Mouse (Mus musculus) heart, adult 2 months (tissue): Measurements from ENCODE around the gene Chil1. TPM values are rescaled to one million over a fixed set of nuclear protein-coding genes. Genes with fewer than 3 reads are reported as not detected.

Experiments
- DNase-seq, 2 experiments: peaks; one replicate each; pipeline ENCODE4 v3.0.0; 2021
- H3K27ac ChIP-seq: fragments of 200-600 bp; 2 replicates; pipeline ENCODE4 v1.8.1; 2022
- H3K27me3 ChIP-seq: fragments of 200-500 bp; 2 replicates; pipeline ENCODE4 v1.6.1; 2012; ENCODE audit warnings: mild to moderate bottlenecking, low read length, inconsistent platforms, mixed read lengths; ENCODE audit not compliant: control insufficient read depth, insufficient read depth
- H3K36me3 ChIP-seq: fragments of 200-500 bp; 2 replicates; pipeline ENCODE4 v1.6.1; 2012; ENCODE audit warnings: low read length, inconsistent platforms; ENCODE audit not compliant: control insufficient read depth, insufficient read depth
- H3K4me1 ChIP-seq: fragments of 200-500 bp; 2 replicates; pipeline ENCODE4 v1.6.1; 2011; ENCODE audit warnings: low read length; ENCODE audit not compliant: control insufficient read depth, insufficient read depth
- H3K4me3 ChIP-seq: fragments of 200-600 bp; 2 replicates; pipeline ENCODE4 v1.8.1; 2022
- H3K79me2 ChIP-seq: fragments of 200-500 bp; replicated peaks from 2 replicates; pipeline ENCODE4 v1.6.1; 2012; ENCODE audit warnings: mild to moderate bottlenecking, inconsistent platforms, low read length, moderate library complexity, mixed read lengths; ENCODE audit not compliant: control insufficient read depth, insufficient read depth
- H3K9ac ChIP-seq: fragments of 200-500 bp; 2 replicates; pipeline ENCODE4 v1.6.1; 2012; ENCODE audit warnings: low read depth, mild to moderate bottlenecking, control low read depth, inconsistent platforms, low read length, mixed read lengths
- CTCF ChIP-seq: fragments of 200-600 bp; IDR thresholded peaks from 2 replicates; pipeline ENCODE4 v1.8.1; 2022; ENCODE audit warnings: antibody characterized with exemption, mild to moderate bottlenecking, moderate library complexity
- EP300 ChIP-seq: fragments of 200-500 bp; IDR thresholded peaks from 2 replicates; pipeline ENCODE4 v1.6.1; 2011; ENCODE audit warnings: low read depth, low read length, control low read depth; ENCODE audit not compliant: insufficient read depth
- POLR2A ChIP-seq: fragments of 200-500 bp; IDR thresholded peaks from 2 replicates; pipeline ENCODE4 v1.6.1; 2011; ENCODE audit warnings: mild to moderate bottlenecking, low read depth, low read length, control low read depth; ENCODE audit not compliant: insufficient read depth
- WGBS: fragments of 180-500 bp; shearing (Covaris S2); methylation state at CpG from one replicate; pipeline ENCODE4 v1.1.7; 2018; 5-methylcytosine and 5-hydroxymethylcytosine counted together
- intact Hi-C: fragments of 180-260 bp; cut with DNase I; formaldehyde crosslinking; loops from one replicate; pipeline ENCODE4 v1.15.1; 2025
- polyA plus RNA-seq: library from polyadenylated mRNA; depleted of rRNA; stranded (reverse); fragments of >200 nt; gene quantifications from 2 replicates; pipeline ENCODE4 v1.2.3, GENCODE M21; 2012
- total RNA-seq, 2 experiments: library from RNA; stranded (reverse); gene quantifications; 2 replicates each; pipeline ENCODE4 v1.2.3; 2021

Chil1 gene
- total and polyA plus RNA-seq, 3 experiments = 0.94 to 2.7 (median 0.96) TPM

GRCm38 (mm10) chr1:134197325-134197982 lies 15.5 kb downstream of the Chil1 start:
- Histone ChIP-seq H3K27ac (no peak overlapping the region), H3K9ac (no peak overlapping the region), H3K27me3 (no peaks in the 10 kb centered on the region), H3K79me2 (no peaks in the 10 kb centered on the region), H3K36me3 (no peaks in the 10 kb centered on the region), H3K4me3 (no peak overlapping the region), H3K4me1 (peaks cover 5% of the 10 kb centered on the region)
- no peak for DNase-seq
- 76% methylated on average over 15 of the region's 15 CpGs for WGBS
- no peak for TF ChIP-seq CTCF
- TF ChIP-seq EP300 = no peak
- no peak for TF ChIP-seq POLR2A
- intact Hi-C loops = loop anchor here (2.0 to 5.0 kb wide), 2 partner anchors 45 to 125 kb away; no protein-coding TSS in a partner anchor

GRCm38 (mm10) chr1:134198197-134198995 lies 16.4 kb downstream of the Chil1 start:
- Histone ChIP-seq H3K9ac (no peak overlapping the region), H3K4me1 (peaks cover 5% of the 10 kb centered on the region), H3K27me3 (no peaks in the 10 kb centered on the region), H3K27ac (no peak overlapping the region), H3K4me3 (no peak overlapping the region), H3K36me3 (no peaks in the 10 kb centered on the region), H3K79me2 (no peaks in the 10 kb centered on the region)
- DNase-seq = no peak
- TF ChIP-seq EP300 (no peak), POLR2A (no peak), CTCF (no peak)
- WGBS = 89% methylated on average over 12 of the region's 12 CpGs
- intact Hi-C loops = loop anchor here (1.0 to 5.0 kb wide), 2 partner anchors 41 to 124 kb away; no protein-coding TSS in a partner anchor

GRCm38 (mm10) chr1:134200481-134200880 lies 18.5 kb downstream of the Chil1 start:
- Histone ChIP-seq H3K4me1 (peaks cover 5% of the 10 kb centered on the region), H3K9ac (no peak overlapping the region), H3K79me2 (no peaks in the 10 kb centered on the region), H3K27me3 (no peaks in the 10 kb centered on the region), H3K4me3 (no peak overlapping the region), H3K27ac (no peak overlapping the region), H3K36me3 (no peaks in the 10 kb centered on the region)
- intact Hi-C loops = no loop called here
- TF ChIP-seq CTCF = no peak
- no peak for DNase-seq
- 63% methylated on average over 2 of the region's 2 CpGs for WGBS

- Histone ChIP-seq H3K4me1 (peaks cover 2% of the 10 kb centered on the region), H3K27ac (no peak overlapping the region), H3K79me2 (no peaks in the 10 kb centered on the region), H3K9ac (no peak overlapping the region), H3K27me3 (no peaks in the 10 kb centered on the region), H3K36me3 (no peaks in the 10 kb centered on the region), H3K4me3 (no peak overlapping the region)
- no peak for TF ChIP-seq EP300
- no peak for TF ChIP-seq CTCF
- no peak for TF ChIP-seq POLR2A
- WGBS = 87% methylated on average over 6 of the region's 6 CpGs
- intact Hi-C loops = no loop called here
- no peak for DNase-seq
Observed at GRCm38 (mm10) chr1:134200998-134201686, 19.2 kb downstream of the Chil1 start.

- peaks cover 1% of the 10 kb centered on the region; the same call in 1 of the 2 replicates for H3K4me1 ChIP-seq
- H3K9ac ChIP-seq = no peak overlapping the region
- TF ChIP-seq POLR2A = no peak
- peak; percentile 85 for TF ChIP-seq CTCF
- intact Hi-C loops = loop anchor here (2.0 kb wide), 1 partner anchor 51 kb away; no protein-coding TSS in a partner anchor
- WGBS = 61% methylated on average over 3 of the region's 3 CpGs
- H3K27ac ChIP-seq = no peak overlapping the region
- H3K79me2 ChIP-seq = no peaks in the 10 kb centered on the region
- no peak overlapping the region for H3K4me3 ChIP-seq
- no peaks in the 10 kb centered on the region for H3K27me3 ChIP-seq
- no peaks in the 10 kb centered on the region for H3K36me3 ChIP-seq
- peak; percentile 52 to 70 for DNase-seq
Observed at GRCm38 (mm10) chr1:134201751-134202420, 19.9 kb downstream of the Chil1 start.
